Mouse (Mus musculus) inflammation-experienced regulatory T-cells (primary cell): ENCODE measurements around the gene Kif19a. TPM values are rescaled to one million over a fixed set of nuclear protein-coding genes. Genes with fewer than 3 reads are reported as not detected.

Experiments
- polyA plus RNA-seq, 2 experiments: library from polyadenylated mRNA; unstranded; fragments of 100-300 nt; shearing (Covaris generic); gene quantifications; one replicate each; pipeline ENCODE4 v1.2.1; 2017

The Kif19a gene
- polyA plus RNA-seq: under 1 TPM in 1 of 2 experiments, not detected in 1; 0.66 TPM

DNA sequence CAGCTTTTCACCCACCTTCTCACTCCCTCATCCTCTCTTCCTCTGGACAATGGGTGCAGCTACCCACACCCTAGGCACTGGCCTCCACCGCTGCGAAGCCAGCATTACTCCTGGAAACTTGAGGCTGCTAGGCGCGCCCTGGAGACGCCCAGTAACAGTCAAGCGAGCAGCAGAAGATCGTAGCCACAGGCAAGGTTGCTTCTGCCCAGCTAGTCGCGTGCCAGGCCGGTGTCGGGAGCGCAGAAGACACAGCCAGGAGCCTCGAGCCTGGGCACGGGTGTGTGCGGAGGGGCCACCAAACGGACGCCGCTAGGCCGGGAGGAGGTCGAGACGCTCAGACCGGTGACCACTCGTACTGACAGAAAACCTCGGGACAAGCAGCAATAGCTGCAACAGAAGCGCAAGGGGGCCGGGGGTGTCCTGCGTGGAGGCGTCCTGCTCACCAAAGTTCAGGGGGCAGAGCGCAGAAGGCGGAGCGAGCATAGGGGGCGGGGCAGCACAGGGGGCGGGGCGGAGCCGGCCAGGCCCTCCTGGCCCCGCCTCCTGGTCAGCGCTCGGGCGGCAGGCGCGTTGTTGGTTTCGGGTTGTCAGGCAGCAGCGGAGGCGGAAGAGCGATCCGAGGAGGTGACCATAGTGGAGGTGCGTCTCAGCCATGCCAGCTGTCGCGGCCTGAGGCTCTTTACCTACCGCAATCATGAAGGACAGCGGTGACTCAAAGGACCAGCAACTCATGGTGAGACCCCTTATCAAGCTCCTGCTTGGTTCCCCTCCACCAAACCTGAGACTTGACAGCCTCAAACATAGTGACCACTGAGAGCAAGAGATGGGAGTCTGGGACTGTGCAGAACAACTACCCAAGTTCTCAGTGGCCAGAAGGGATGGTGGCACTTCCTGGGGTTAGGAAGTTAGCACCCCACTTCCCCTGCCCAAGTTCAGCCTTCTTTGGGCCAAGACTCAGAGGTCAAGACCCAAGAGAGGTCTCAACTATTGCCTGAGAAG, at the start of gene Kif19a:
TSS of gene Kif19a (plus strand) at position 569 of the 999 bp plus-strand sequence.

DNA sequence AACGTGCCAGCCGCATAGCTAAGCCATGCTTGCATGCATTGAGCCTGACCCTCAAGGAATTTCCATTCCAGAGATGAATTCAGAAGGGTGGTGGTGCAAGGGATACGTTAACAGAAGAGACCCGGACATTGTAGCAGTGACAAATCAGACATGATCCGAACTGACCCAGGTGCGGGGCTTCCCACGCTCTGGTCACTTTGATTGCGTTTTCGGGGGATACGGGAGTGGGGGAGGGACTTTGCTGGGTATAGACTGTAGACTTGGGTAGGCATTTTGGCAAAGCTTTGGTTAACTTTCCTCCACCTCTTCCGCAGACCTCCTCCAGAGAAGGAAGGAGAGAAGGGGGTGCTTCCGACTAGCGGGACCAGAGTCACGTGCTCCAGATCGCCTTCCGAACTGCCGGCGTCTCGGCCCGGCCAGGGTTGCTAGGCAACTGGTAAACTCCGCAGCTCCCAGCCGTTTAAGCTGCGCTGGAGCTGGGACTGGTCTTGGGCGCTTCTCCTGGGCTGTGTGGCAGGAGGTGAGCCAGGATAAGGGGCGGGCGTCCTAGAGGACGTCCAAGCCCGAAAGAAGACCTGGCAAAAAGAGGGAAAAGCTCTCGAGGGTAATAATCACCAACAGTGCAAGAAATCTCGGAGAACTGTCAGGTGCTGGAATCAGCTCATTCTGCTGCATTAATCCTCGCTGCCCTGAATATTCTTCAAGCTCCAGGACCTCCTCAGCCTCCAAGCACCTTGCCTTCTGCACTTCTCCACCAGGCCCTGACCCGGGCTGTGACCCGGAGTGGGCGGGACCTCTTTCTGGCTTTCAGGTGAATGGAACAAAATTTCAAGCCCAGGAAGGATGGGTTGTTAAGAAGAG, 38.0 kb upstream of the Kif19a start, which contains the start of gene Dnaic2:
TSS of gene Dnaic2 (plus strand) at position 444 of the 861 bp plus-strand sequence.

DNA sequence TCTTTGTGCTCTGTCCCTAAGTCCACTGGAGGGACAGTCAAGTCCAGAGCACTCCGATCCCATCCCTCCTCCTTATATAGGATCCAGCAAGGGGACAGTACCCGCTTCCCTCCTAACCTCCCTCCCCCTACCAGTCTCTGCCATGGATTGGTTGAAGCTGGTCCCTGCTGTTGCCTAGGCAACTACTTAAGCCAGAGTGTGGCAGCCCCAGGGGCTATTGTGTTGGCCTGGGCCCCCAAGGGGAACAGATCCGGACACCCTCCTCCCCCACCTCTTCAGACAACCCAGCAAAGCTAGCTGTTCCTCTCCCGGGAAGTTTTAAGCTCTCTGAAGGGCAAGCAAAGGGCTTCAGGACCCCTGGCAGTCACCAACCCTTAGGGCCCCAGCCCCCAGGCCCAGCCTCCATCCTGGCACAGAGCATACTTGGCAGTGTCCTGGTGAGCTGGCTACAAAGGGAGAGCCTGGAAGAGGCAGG, 30.7 kb downstream of the Kif19a start, which contains the start of gene Btbd17:
TSS of gene Btbd17 (minus strand) at position 98 of the 475 bp plus-strand sequence.

DNA sequence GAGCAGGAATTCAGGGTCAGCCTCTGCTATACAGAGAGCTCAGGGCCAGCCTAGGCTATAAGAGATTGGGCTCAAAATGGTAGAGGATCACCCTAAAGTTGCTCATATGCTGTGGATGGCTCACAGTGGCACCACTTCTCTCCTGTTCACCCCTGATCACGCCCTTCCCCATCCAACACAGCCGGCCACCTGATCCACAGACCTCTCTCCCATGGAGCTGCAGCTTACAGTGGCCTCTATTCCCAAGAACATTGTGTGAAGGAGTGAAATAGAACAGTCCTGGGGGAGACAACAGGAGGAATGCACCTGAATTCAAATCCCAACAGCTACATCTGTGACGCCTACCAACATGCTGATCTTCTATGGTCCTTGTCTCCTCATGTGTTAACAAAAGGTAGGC, 33.4 kb downstream of the Kif19a start, which contains the start of gene Gpr142:
TSS of gene Gpr142 (plus strand) at position 301 of the 400 bp plus-strand sequence.

Other genes with a start within 250 kb of the Kif19a start
- gene Rpl38, start 96.9 kb upstream of the Kif19a start, polyA plus RNA-seq: 100 to 1,000 TPM; 410 to 418 TPM
- gene Ttyh2, start 90.0 kb upstream of the Kif19a start, polyA plus RNA-seq: 1 to 10 TPM in 1 of 2 experiments, under 1 TPM in 1; 0.60 to 2.4 TPM
- gene Dnaic2, start 38.0 kb upstream of the Kif19a start, polyA plus RNA-seq: not detected
- gene Btbd17, start 30.6 kb downstream of the Kif19a start, polyA plus RNA-seq: 1 to 10 TPM in 1 of 2 experiments, under 1 TPM in 1; 0.58 to 5.4 TPM
- under 1 TPM in 1 of 2 experiments, not detected in 1; 0.43 TPM for gene Gpr142, start 33.5 kb downstream of the Kif19a start, polyA plus RNA-seq
- 1 to 10 TPM in 1 of 2 experiments, under 1 TPM in 1; 0.68 to 1.9 TPM for gene Gprc5c, start 85.8 kb downstream of the Kif19a start, polyA plus RNA-seq
- 1 to 10 TPM in 1 of 2 experiments, under 1 TPM in 1; 0.05 to 2.3 TPM for gene Cd300a, start 124.7 kb downstream of the Kif19a start, polyA plus RNA-seq
- gene Cd300lb, start 169.0 kb downstream of the Kif19a start, polyA plus RNA-seq: under 1 TPM in 1 of 2 experiments, not detected in 1; 0.13 TPM
- under 1 TPM in 1 of 2 experiments, not detected in 1; 0.61 TPM for gene Cd300c, start 203.8 kb downstream of the Kif19a start, polyA plus RNA-seq
- under 1 TPM in 1 of 2 experiments, not detected in 1; 0.17 TPM for gene Cd300ld, start 224.5 kb downstream of the Kif19a start, polyA plus RNA-seq
- under 1 TPM in 1 of 2 experiments, not detected in 1; 0.92 TPM for gene Cd300c2, start 236.5 kb downstream of the Kif19a start, polyA plus RNA-seq